In genomic region chr8:105606189-105607023, GRCm38 (mm10) we compare ENCODE assay signal across 8 mouse cellular contexts. TPM values are rescaled to one million over a fixed set of nuclear protein-coding genes. Genes with fewer than 3 reads are reported as not detected.
DNase-seq lines count a peak whose midpoint lies in the region; ATAC-seq lines count a peak whose summit lies in the region.

No protein-coding gene starts in this region.

- ATAC-seq in inflammation-experienced regulatory T-cells, adult 6 months, result peak; percentile 27
- ATAC-seq in megakaryocyte progenitor cell, adult 5-6 weeks (replicated peaks; ENCODE audit: poor library complexity), result peak; percentile 18

- DNase-seq in adipocyte (ENCODE audit: low spot score), result peak; percentile 77
- peak; percentile 94 for DNase-seq in embryo, embryonic 10 days (ENCODE audit: low spot score)
- DNase-seq in gastrocnemius, postnatal 14 days, result peak; percentile 86
- DNase-seq in left cerebral cortex, postnatal 14 days (ENCODE audit: low spot score in 2 of 2), result peak; percentile 88 to 94
- DNase-seq in right cerebral cortex, postnatal 25 days, result peak; percentile 86
- peak; percentile 92 for DNase-seq in yolk sac, embryonic 10.5 days (ENCODE audit: low spot score)

- intact Hi-C loops in gastrocnemius, postnatal 14 days (cut with DNase I; ENCODE audit: low total_unique reads), result no loop called here
- intact Hi-C loops in left cerebral cortex, postnatal 14 days (cut with DNase I), result no loop called here

RNA-seq across cellular contexts. Expression of gene Ripor1, which starts 1.4 kb away (rescaled TPM):
- 10 to 100 TPM; 18.9 to 20.6 TPM for total RNA-seq in gastrocnemius, postnatal 14 days (2021)
- 1 to 10 TPM; 6.1 to 9.3 (median 8.7) TPM for polyA plus RNA-seq in inflammation-experienced regulatory T-cells, adult 6 months (2017; shearing (Covaris generic))
- total RNA-seq in left cerebral cortex, postnatal 14 days (2021), result 10 to 100 TPM; 81.0 to 81.3 TPM
- total RNA-seq in megakaryocyte progenitor cell, adult 5-6 weeks (2015), result 46.9 and 53.0 TPM in 2 replicates
- total RNA-seq in megakaryocyte progenitor cell, adult 5-6 weeks (2017), result 6.4 and 6.6 TPM in 2 replicates

RNA-seq across cellular contexts. Expression of gene Ctcf, which starts 30.0 kb away (rescaled TPM):
- total RNA-seq in gastrocnemius, postnatal 14 days (2021), result 10 to 100 TPM; 34.5 TPM
- polyA plus RNA-seq in inflammation-experienced regulatory T-cells, adult 6 months (2017; shearing (Covaris generic)), result 10 to 100 TPM; 52.4 to 66.1 (median 56.0) TPM
- 10 to 100 TPM; 57.5 to 58.9 TPM for total RNA-seq in left cerebral cortex, postnatal 14 days (2021)
- total RNA-seq in megakaryocyte progenitor cell, adult 5-6 weeks (2015), result 95.7 and 103 TPM in 2 replicates
- total RNA-seq in megakaryocyte progenitor cell, adult 5-6 weeks (2017), result 88.1 and 104 TPM in 2 replicates

RNA-seq across cellular contexts. Expression of gene Agrp, which starts 30.8 kb away (rescaled TPM):
- 1 to 10 TPM in 1 of 2 experiments, under 1 TPM in 1; 0.73 to 1.7 TPM for total RNA-seq in gastrocnemius, postnatal 14 days (2021)
- polyA plus RNA-seq in inflammation-experienced regulatory T-cells, adult 6 months (2017; shearing (Covaris generic)), result 1 to 10 TPM in 2 of 3 experiments, under 1 TPM in 1; 0.74 to 2.5 (median 1.5) TPM
- under 1 TPM in 1 of 2 experiments, not detected in 1; 0.51 TPM for total RNA-seq in left cerebral cortex, postnatal 14 days (2021)
- not detected in 2 replicates for total RNA-seq in megakaryocyte progenitor cell, adult 5-6 weeks (2015)
- not detected in 2 replicates for total RNA-seq in megakaryocyte progenitor cell, adult 5-6 weeks (2017)

RNA-seq across cellular contexts. Expression of gene Atp6v0d1, which starts 40.6 kb away (rescaled TPM):
- total RNA-seq in gastrocnemius, postnatal 14 days (2021), result 10 to 100 TPM; 43.2 to 44.7 TPM
- polyA plus RNA-seq in inflammation-experienced regulatory T-cells, adult 6 months (2017; shearing (Covaris generic)), result 10 to 100 TPM; 31.8 to 38.3 (median 38.3) TPM
- total RNA-seq in left cerebral cortex, postnatal 14 days (2021), result 100 to 1,000 TPM; 347 to 370 TPM
- 137 and 142 TPM in 2 replicates for total RNA-seq in megakaryocyte progenitor cell, adult 5-6 weeks (2015)
- 50.5 and 56.6 TPM in 2 replicates for total RNA-seq in megakaryocyte progenitor cell, adult 5-6 weeks (2017)

Comparison
In these comparisons a context has a peak if more than half of its experiments do, and no peak if none do; other contexts are left out.
1. Peak in every context shown above with its lines: DNase-seq and ATAC-seq.